Mouse (Mus musculus): ENCODE measurements around the gene Ube2v1. TPM values are rescaled to one million over a fixed set of nuclear protein-coding genes. Genes with fewer than 3 reads are reported as not detected.

Ube2v1 gene
- polyA plus RNA-seq, 1 experiment: 21.6 TPM

GRCm38 (mm10) chr2:167640279-167640678 is 8.4 kb upstream of the Ube2v1 start:
- Histone ChIP-seq H3K4me1 (ENCODE audit: control insufficient read depth, insufficient read depth, low read length) (no peaks in the 10 kb centered on the region), H3K27me3 (ENCODE audit: control insufficient read depth, insufficient read depth, low read length) (no peaks in the 10 kb centered on the region), H3K27ac (ENCODE audit: control insufficient read depth, insufficient read depth, low read depth, low read length) (no peak overlapping the region), H3K36me3 (ENCODE audit: control insufficient read depth, insufficient read depth, low read length) (no peaks in the 10 kb centered on the region), H3K4me3 (ENCODE audit: control insufficient read depth, low read depth, low read length) (no peak overlapping the region)
- TF ChIP-seq POLR2A (IDR thresholded peaks at IDR 0.05; ENCODE audit: control insufficient read depth, low read depth, low read length): no peak
- TF ChIP-seq CTCF (IDR thresholded peaks at IDR 0.05; ENCODE audit: control insufficient read depth, insufficient read depth, insufficient replicate concordance, low read depth, low read length): peak; percentile 60; the same call in 1 of the 2 replicates

- Histone ChIP-seq H3K27ac (ENCODE audit: control insufficient read depth, insufficient read depth, low read depth, low read length) (no peak overlapping the region), H3K27me3 (ENCODE audit: control insufficient read depth, insufficient read depth, low read length) (no peaks in the 10 kb centered on the region), H3K36me3 (ENCODE audit: control insufficient read depth, insufficient read depth, low read length) (no peaks in the 10 kb centered on the region), H3K4me3 (ENCODE audit: control insufficient read depth, low read depth, low read length) (no peak overlapping the region; the same call in 1 of the 2 replicates), H3K4me1 (ENCODE audit: control insufficient read depth, insufficient read depth, low read length) (peaks cover 18% of the 10 kb centered on the region)
- TF ChIP-seq CTCF (IDR thresholded peaks at IDR 0.05; ENCODE audit: control insufficient read depth, insufficient read depth, insufficient replicate concordance, low read depth, low read length) (no peak), POLR2A (IDR thresholded peaks at IDR 0.05; ENCODE audit: control insufficient read depth, low read depth, low read length) (no peak)
These were observed 3.1 kb upstream of the Ube2v1 start for GRCm38 (mm10) chr2:167634865-167635512.

GRCm38 (mm10) chr2:167634338-167634770 is 2.5 kb upstream of the Ube2v1 start:
- no peaks in the 10 kb centered on the region for H3K27me3 ChIP-seq (ENCODE audit: control insufficient read depth, insufficient read depth, low read length)
- no peaks in the 10 kb centered on the region for H3K36me3 ChIP-seq (ENCODE audit: control insufficient read depth, insufficient read depth, low read length)
- peak overlapping the region; percentile 36; the same call in 1 of the 2 replicates for H3K4me3 ChIP-seq (ENCODE audit: control insufficient read depth, low read depth, low read length)
- TF ChIP-seq CTCF (IDR thresholded peaks at IDR 0.05; ENCODE audit: control insufficient read depth, insufficient read depth, insufficient replicate concordance, low read depth, low read length): no peak
- TF ChIP-seq POLR2A (IDR thresholded peaks at IDR 0.05; ENCODE audit: control insufficient read depth, low read depth, low read length): no peak
- peaks cover 18% of the 10 kb centered on the region for H3K4me1 ChIP-seq (ENCODE audit: control insufficient read depth, insufficient read depth, low read length)
- no peak overlapping the region for H3K27ac ChIP-seq (ENCODE audit: control insufficient read depth, insufficient read depth, low read depth, low read length)

GRCm38 (mm10) chr2:167633537-167633872 is 1.6 kb upstream of the Ube2v1 start:
- H3K4me3 ChIP-seq (ENCODE audit: control insufficient read depth, low read depth, low read length): no peak overlapping the region
- no peaks in the 10 kb centered on the region for H3K36me3 ChIP-seq (ENCODE audit: control insufficient read depth, insufficient read depth, low read length)
- H3K27me3 ChIP-seq (ENCODE audit: control insufficient read depth, insufficient read depth, low read length): no peaks in the 10 kb centered on the region
- peaks cover 18% of the 10 kb centered on the region for H3K4me1 ChIP-seq (ENCODE audit: control insufficient read depth, insufficient read depth, low read length)
- no peak overlapping the region for H3K27ac ChIP-seq (ENCODE audit: control insufficient read depth, insufficient read depth, low read depth, low read length)
- TF ChIP-seq POLR2A (IDR thresholded peaks at IDR 0.05; ENCODE audit: control insufficient read depth, low read depth, low read length): no peak
- no peak for TF ChIP-seq CTCF (IDR thresholded peaks at IDR 0.05; ENCODE audit: control insufficient read depth, insufficient read depth, insufficient replicate concordance, low read depth, low read length)

- Histone ChIP-seq H3K27ac (ENCODE audit: control insufficient read depth, insufficient read depth, low read depth, low read length) (peak overlapping the region; percentile 95), H3K27me3 (ENCODE audit: control insufficient read depth, insufficient read depth, low read length) (no peaks in the 10 kb centered on the region), H3K4me3 (ENCODE audit: control insufficient read depth, low read depth, low read length) (no peak overlapping the region; the same call in 1 of the 2 replicates), H3K36me3 (ENCODE audit: control insufficient read depth, insufficient read depth, low read length) (no peaks in the 10 kb centered on the region; the same call in none of the 2 replicates), H3K4me1 (ENCODE audit: control insufficient read depth, insufficient read depth, low read length) (peaks cover 18% of the 10 kb centered on the region)
- no peak for TF ChIP-seq CTCF (IDR thresholded peaks at IDR 0.05; ENCODE audit: control insufficient read depth, insufficient read depth, insufficient replicate concordance, low read depth, low read length)
These were observed 1.0 kb upstream of the Ube2v1 start for GRCm38 (mm10) chr2:167632731-167633536.

- Histone ChIP-seq H3K4me3 (ENCODE audit: control insufficient read depth, low read depth, low read length) (peak overlapping the region; percentile 98), H3K36me3 (ENCODE audit: control insufficient read depth, insufficient read depth, low read length) (no peaks in the 10 kb centered on the region; the same call in none of the 2 replicates), H3K27me3 (ENCODE audit: control insufficient read depth, insufficient read depth, low read length) (no peaks in the 10 kb centered on the region), H3K4me1 (ENCODE audit: control insufficient read depth, insufficient read depth, low read length) (peaks cover 18% of the 10 kb centered on the region), H3K27ac (ENCODE audit: control insufficient read depth, insufficient read depth, low read depth, low read length) (no peak overlapping the region)
- no peak for TF ChIP-seq CTCF (IDR thresholded peaks at IDR 0.05; ENCODE audit: control insufficient read depth, insufficient read depth, insufficient replicate concordance, low read depth, low read length)
- no peak for TF ChIP-seq POLR2A (IDR thresholded peaks at IDR 0.05; ENCODE audit: control insufficient read depth, low read depth, low read length)
These were observed 709 bp downstream of the Ube2v1 start for GRCm38 (mm10) chr2:167631181-167631590.

GRCm38 (mm10) chr2:167630421-167630820 is 1.5 kb downstream of the Ube2v1 start:
- H3K27me3 ChIP-seq (ENCODE audit: control insufficient read depth, insufficient read depth, low read length): no peaks in the 10 kb centered on the region
- no peak overlapping the region for H3K4me3 ChIP-seq (ENCODE audit: control insufficient read depth, low read depth, low read length)
- H3K27ac ChIP-seq (ENCODE audit: control insufficient read depth, insufficient read depth, low read depth, low read length): no peak overlapping the region
- no peaks in the 10 kb centered on the region; the same call in none of the 2 replicates for H3K36me3 ChIP-seq (ENCODE audit: control insufficient read depth, insufficient read depth, low read length)
- H3K4me1 ChIP-seq (ENCODE audit: control insufficient read depth, insufficient read depth, low read length): peaks cover 18% of the 10 kb centered on the region
- TF ChIP-seq POLR2A (IDR thresholded peaks at IDR 0.05; ENCODE audit: control insufficient read depth, low read depth, low read length): no peak
- no peak for TF ChIP-seq CTCF (IDR thresholded peaks at IDR 0.05; ENCODE audit: control insufficient read depth, insufficient read depth, insufficient replicate concordance, low read depth, low read length)

Measured in testis, adult 2 months (tissue).